Mouse (Mus musculus): ENCODE measurements around the gene Zfp180. TPM values are rescaled to one million over a fixed set of nuclear protein-coding genes. Genes with fewer than 3 reads are reported as not detected.

The Zfp180 gene
- polyA plus RNA-seq, 1 experiment from 2014 or later, result 31.3 TPM

DNA sequence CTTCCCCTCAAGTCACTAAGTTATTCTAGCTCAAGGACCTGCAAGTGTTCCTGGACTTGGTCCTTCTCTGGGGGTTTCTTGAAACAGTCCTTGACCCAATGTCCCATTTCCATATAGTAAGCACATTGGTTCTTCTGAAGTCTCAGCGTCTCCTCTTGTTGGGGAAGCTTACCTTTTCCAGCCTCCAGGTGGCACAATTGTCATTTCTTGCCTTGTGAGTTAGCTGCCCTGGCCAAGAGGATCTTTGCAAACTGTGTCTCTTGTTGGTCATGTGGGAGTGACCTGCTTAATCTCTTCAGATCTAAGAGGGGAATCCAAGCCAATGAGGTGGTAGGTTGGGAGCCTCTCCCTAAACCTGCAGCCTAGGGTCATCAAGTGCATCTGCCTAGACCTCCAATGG lies 71.5 kb downstream of the Zfp180 start:
- Histone ChIP-seq H3K9me3 (replicated peaks; ENCODE audit: control insufficient read depth, low read length) (no peaks in the 10 kb centered on the region), H3K27me3 (replicated peaks; ENCODE audit: control insufficient read depth, insufficient read depth, low read length) (no peaks in the 10 kb centered on the region), H3K4me2 (ENCODE audit: low read length) (no peak overlapping the region), H3K4me1 (ENCODE audit: control insufficient read depth, insufficient read depth, low read length) (no peaks in the 10 kb centered on the region), H3K9ac (ENCODE audit: low read length) (no peak overlapping the region), H3K36me3 (ENCODE audit: control insufficient read depth, insufficient read depth, low read length) (no peaks in the 10 kb centered on the region), H3K27ac (ENCODE audit: low read depth, low read length) (no peak overlapping the region), H3K4me3 (ENCODE audit: low read depth, low read length) (no peak overlapping the region)
- ATAC-seq, result no peak
- 8% methylated on average over 1 of the region's 1 CpGs for WGBS
- peak; percentile 3 for DNase-seq (ENCODE audit: low spot score)

Other genes with a start within 250 kb of the Zfp180 start
- gene Vmn1r176, start 244.6 kb upstream of the Zfp180 start, polyA plus RNA-seq (2014; fragmentation: Nextera tagmentation; extraction: Ambion mirVana), result not detected in 2 replicates
- gene Vmn1r177, start 215.5 kb upstream of the Zfp180 start, polyA plus RNA-seq (2014; fragmentation: Nextera tagmentation; extraction: Ambion mirVana), result not detected in 2 replicates
- gene Vmn1r178, start 189.9 kb upstream of the Zfp180 start, polyA plus RNA-seq (2014; fragmentation: Nextera tagmentation; extraction: Ambion mirVana), result not detected in 2 replicates
- not detected in 2 replicates for gene Vmn1r179, start 154.9 kb upstream of the Zfp180 start, polyA plus RNA-seq (2014; fragmentation: Nextera tagmentation; extraction: Ambion mirVana)
- gene Vmn1r180, start 131.3 kb upstream of the Zfp180 start, polyA plus RNA-seq (2014; fragmentation: Nextera tagmentation; extraction: Ambion mirVana), result not detected in 2 replicates
- not detected in 2 replicates for gene Vmn1r181, start 107.3 kb upstream of the Zfp180 start, polyA plus RNA-seq (2014; fragmentation: Nextera tagmentation; extraction: Ambion mirVana)
- not detected in 2 replicates for gene V1rd19, start 80.2 kb upstream of the Zfp180 start, polyA plus RNA-seq (2014; fragmentation: Nextera tagmentation; extraction: Ambion mirVana)
- not detected in 2 replicates for gene Vmn1r183, start 28.7 kb upstream of the Zfp180 start, polyA plus RNA-seq (2014; fragmentation: Nextera tagmentation; extraction: Ambion mirVana)
- gene Zfp112, start 30.4 kb downstream of the Zfp180 start, polyA plus RNA-seq (2014; fragmentation: Nextera tagmentation; extraction: Ambion mirVana), result 6.5 TPM in 2 replicates
- 22.8 and 26.7 TPM in 2 replicates for gene Zfp235, start 52.2 kb downstream of the Zfp180 start, polyA plus RNA-seq (2014; fragmentation: Nextera tagmentation; extraction: Ambion mirVana)
- gene Zfp114, start 93.1 kb downstream of the Zfp180 start, polyA plus RNA-seq (2014; fragmentation: Nextera tagmentation; extraction: Ambion mirVana), result 4.0 and 6.1 TPM in 2 replicates
- 7.7 and 8.1 TPM in 2 replicates for gene Zfp111, start 129.5 kb downstream of the Zfp180 start, polyA plus RNA-seq (2014; fragmentation: Nextera tagmentation; extraction: Ambion mirVana)
- 2.6 and 3.3 TPM in 2 replicates for gene Zfp109, start 155.6 kb downstream of the Zfp180 start, polyA plus RNA-seq (2014; fragmentation: Nextera tagmentation; extraction: Ambion mirVana)
- gene Zfp108, start 172.9 kb downstream of the Zfp180 start, polyA plus RNA-seq (2014; fragmentation: Nextera tagmentation; extraction: Ambion mirVana), result 4.1 and 6.0 TPM in 2 replicates
- gene Zfp93, start 188.5 kb downstream of the Zfp180 start, polyA plus RNA-seq (2014; fragmentation: Nextera tagmentation; extraction: Ambion mirVana), result 9.4 and 11.0 TPM in 2 replicates
- 33.7 and 40.7 TPM in 2 replicates for gene Zfp61, start 219.3 kb downstream of the Zfp180 start, polyA plus RNA-seq (2014; fragmentation: Nextera tagmentation; extraction: Ambion mirVana)
- gene Zfp94, start 234.7 kb downstream of the Zfp180 start, polyA plus RNA-seq (2014; fragmentation: Nextera tagmentation; extraction: Ambion mirVana), result 20.5 and 21.6 TPM in 2 replicates

Data from forebrain, embryonic 14.5 days (tissue).